Mouse (Mus musculus) cerebellum, adult 2 months (tissue): ENCODE results near the gene Enpp1.

Experiments
- CTCF ChIP-seq: fragments of 200-500 bp; IDR thresholded peaks from 2 replicates; pipeline ENCODE4 v1.5.1; 2011; ENCODE audit warnings: low read depth, mild to moderate bottlenecking, control low read depth, low read length, moderate library complexity, borderline replicate concordance; ENCODE audit not compliant: insufficient read depth
- POLR2A ChIP-seq: fragments of 200-500 bp; IDR thresholded peaks from 2 replicates; pipeline ENCODE4 v1.6.1; 2011; ENCODE audit warnings: low read length, control low read depth, borderline replicate concordance; ENCODE audit not compliant: insufficient read depth

- TF ChIP-seq CTCF (no peak), POLR2A (no peak)
These were observed 27.2 kb upstream of the Enpp1 start for GRCm38 (mm10) chr10:24739171-24739570.
